31 mouse cellular contexts compared by ENCODE assay signal in genomic region chr16:89822882-89823281, GRCm38 (mm10).
DNase-seq lines count a peak whose midpoint lies in the region; ATAC-seq lines count a peak whose summit lies in the region.
"Had no signal": no experiment of that assay in that cellular context is flagged by ENCODE, and none has a peak within 500 bp of the region (broad histone marks: within the 10 kb centered on the region; RNA-seq: fewer than 3 reads in every experiment).

No protein-coding gene starts in this region.

- no peak overlapping the region for H3K27ac ChIP-seq in limb, embryonic 10.5 days
- H3K27ac ChIP-seq: embryonic facial prominence, embryonic 13.5 days; forebrain, embryonic 10.5 days; hindbrain, embryonic 14.5 days; limb, embryonic 12.5 days; lung, embryonic 15.5 days; midbrain, embryonic 13.5 days; stomach, embryonic 15.5 days had no signal

- peak; percentile 91 for ATAC-seq in cerebellum, adult (ENCODE audit: insufficient number of reproducible peaks, low FRiP score, low TSS enrichment)
- ATAC-seq: activated CD4-positive, CD25-positive, alpha-beta regulatory T cell, adult 4 months; forebrain, embryonic 16.5 days; intestine, postnatal 0 days; midbrain, embryonic 13.5 days had no signal

- peaks cover 19% of the 10 kb centered on the region for H3K36me3 ChIP-seq in limb, embryonic 10.5 days
- H3K36me3 ChIP-seq: lung, embryonic 15.5 days; stomach, embryonic 15.5 days had no signal

- no peaks in the 10 kb centered on the region for H3K9me3 ChIP-seq in limb, embryonic 10.5 days (replicated peaks)
- H3K9me3 ChIP-seq: embryonic facial prominence, embryonic 13.5 days; forebrain, embryonic 10.5 days; limb, embryonic 12.5 days; lung, embryonic 15.5 days; midbrain, embryonic 13.5 days; stomach, embryonic 15.5 days had no signal

- peaks cover 20% of the 10 kb centered on the region for H3K4me1 ChIP-seq in limb, embryonic 10.5 days

- peaks cover 11% of the 10 kb centered on the region for H3K27me3 ChIP-seq in limb, embryonic 10.5 days (ENCODE audit: low read depth, poor library complexity, severe bottlenecking)
- H3K27me3 ChIP-seq: CH12.LX; embryonic facial prominence, embryonic 13.5 days; limb, embryonic 12.5 days; stomach, embryonic 15.5 days had no signal

- 87% methylated on average over 6 of the region's 6 CpGs for WGBS in limb, embryonic 10.5 days

- no peak for DNase-seq in cerebellum, postnatal 4 days (ENCODE audit: low spot score in 2 of 2)
- DNase-seq in cerebellum, adult 11 months = peak; percentile 57
- DNase-seq in cerebellum, adult 9-10 months = peak; percentile 83
- DNase-seq in cerebellum, postnatal 36 days = peak; percentile 69 to 77
- no peak for DNase-seq in ovary, postnatal 14 days (ENCODE audit: low spot score)
- no peak for DNase-seq in limb, embryonic 10.5 days (ENCODE audit: low spot score)
- DNase-seq in thymus, postnatal 14 days = no peak
- DNase-seq: adrenal gland, adult 2 months; adrenal gland, postnatal 36 days; gastrocnemius, postnatal 14 days; heart, adult 11 months; heart, postnatal 36 days; kidney, adult 9 months; kidney, postnatal 10 days; layer of hippocampus, adult 9-11 months; lung, postnatal 36 days; retina, postnatal 1 day; right cerebral cortex, postnatal 25 days; thymus, postnatal 36 days had no signal

- no peak overlapping the region for H3K4me3 ChIP-seq in limb, embryonic 10.5 days
- H3K4me3 ChIP-seq: embryonic facial prominence, embryonic 13.5 days; forebrain, embryonic 10.5 days; limb, embryonic 12.5 days; lung, embryonic 15.5 days; midbrain, embryonic 13.5 days; stomach, embryonic 15.5 days had no signal

Comparison
In these comparisons a context has a peak if more than half of its experiments do, and no peak if none do; other contexts are left out.
1. DNase-seq: peak in cerebellum, adult 11 months (single experiment), cerebellum, adult 9-10 months (single experiment) and cerebellum, postnatal 36 days (2 of 2); none in cerebellum, postnatal 4 days (0 of 2), ovary, postnatal 14 days (single experiment), limb, embryonic 10.5 days (single experiment) and thymus, postnatal 14 days (single experiment).